Mouse (Mus musculus) bone marrow macrophage, adult 2 months (primary cell): Measurements from ENCODE around the gene Muc3a.

ENCODE experiments used
- CTCF ChIP-seq: IDR thresholded peaks from 2 replicates; pipeline ENCODE4 v1.5.1; 2012; ENCODE audit warnings: low read depth, mild to moderate bottlenecking, low read length, moderate library complexity
- POLR2A ChIP-seq: IDR thresholded peaks from 2 replicates; pipeline ENCODE4 v1.6.1; 2012; ENCODE audit warnings: mild to moderate bottlenecking, low read depth, low read length, borderline replicate concordance

DNA sequence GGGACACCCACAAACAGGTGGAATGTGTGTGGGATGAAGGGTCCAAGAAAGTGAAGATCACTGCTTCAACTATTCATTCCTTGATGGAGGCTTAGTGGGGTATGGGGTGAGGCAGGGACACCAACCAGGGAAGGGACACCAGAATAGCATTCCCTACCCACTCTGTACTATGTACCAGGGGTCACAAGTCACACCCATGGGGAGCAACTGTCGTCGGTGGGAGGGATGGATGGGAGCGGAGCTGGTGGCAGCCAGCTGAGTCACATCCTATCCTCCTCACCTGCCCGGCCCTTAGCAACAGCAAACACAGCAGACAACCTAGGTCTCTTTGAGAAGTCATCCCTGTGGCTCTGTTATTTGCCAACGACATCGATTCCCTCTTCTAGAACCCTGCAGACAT is 44.6 kb downstream of the Muc3a start:
- no peak for TF ChIP-seq CTCF
- TF ChIP-seq POLR2A, result no peak
